Mouse (Mus musculus) frontal cortex, postnatal 14 days (tissue): ENCODE measurements around the gene Epb41.

Experiments
- DNase-seq, 2 experiments: peaks; one replicate each; pipeline ENCODE4 v3.0.0; 2022; ENCODE audit warnings: low spot score in 2 of 2

Gene Epb41

DNA sequence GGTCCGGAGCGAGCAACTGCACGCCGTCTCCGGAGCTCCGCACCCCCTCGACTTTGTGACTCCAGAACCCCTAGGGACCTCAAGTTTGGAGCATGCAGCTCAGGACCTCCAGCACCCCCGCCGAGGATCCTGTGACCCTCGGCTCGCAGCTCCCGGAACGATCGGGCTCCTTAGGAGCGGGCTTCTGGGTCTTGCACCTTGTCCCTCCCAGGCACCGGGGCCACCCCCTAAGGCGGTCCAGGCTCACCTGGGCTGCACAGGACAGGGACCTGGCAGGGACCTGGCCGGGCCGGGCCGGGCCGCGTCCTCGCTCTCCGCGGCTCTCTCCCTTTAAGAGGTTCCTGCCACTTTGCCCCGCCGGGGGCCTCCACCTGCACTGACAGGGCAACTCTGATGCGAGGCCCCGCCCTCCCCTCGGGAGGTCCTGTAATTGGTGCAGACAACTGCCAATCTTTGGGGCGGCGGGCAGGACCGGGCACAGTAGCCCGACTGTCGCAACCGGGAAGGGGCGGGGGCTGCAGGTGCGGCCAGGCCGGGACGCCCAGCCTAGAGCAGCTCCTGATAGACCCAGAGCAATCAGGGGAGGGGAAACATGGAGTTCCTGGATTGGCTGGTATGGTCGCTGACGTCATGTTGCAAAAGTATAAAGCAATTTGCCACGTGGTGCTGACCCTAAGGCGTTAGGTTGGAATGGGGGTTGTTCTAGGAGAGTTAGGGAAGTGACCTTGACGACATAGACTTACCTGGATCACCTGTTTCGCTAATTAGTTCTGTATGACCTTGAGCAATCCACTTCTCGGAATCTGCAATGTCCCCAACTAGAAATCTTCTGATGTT lies at the start of gene Epb41:
Gene Epb41, minus strand, starts transcription at position 389 of the 837 bp plus-strand sequence.
- peak; percentile 89 to 90 for DNase-seq

DNA sequence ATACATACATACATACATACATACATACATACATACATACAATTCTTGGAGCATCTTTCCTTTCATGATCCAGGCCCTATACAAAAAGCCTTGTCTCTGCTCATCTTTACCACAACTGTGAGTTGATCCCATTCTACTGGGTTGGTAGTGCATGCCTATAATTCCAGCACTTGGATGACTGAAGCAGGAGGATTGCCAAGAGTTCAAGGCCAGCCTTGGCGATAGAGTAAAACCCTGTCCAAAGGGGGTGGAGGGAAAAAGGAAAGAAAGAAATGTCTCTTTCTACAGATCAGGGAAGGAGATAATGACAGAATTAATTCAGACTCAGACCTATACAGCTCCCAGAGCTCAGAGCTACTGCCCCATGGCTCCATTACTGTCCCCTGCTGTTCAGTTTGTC lies 48.0 kb upstream of the Epb41 start:
- DNase-seq: no peak

DNA sequence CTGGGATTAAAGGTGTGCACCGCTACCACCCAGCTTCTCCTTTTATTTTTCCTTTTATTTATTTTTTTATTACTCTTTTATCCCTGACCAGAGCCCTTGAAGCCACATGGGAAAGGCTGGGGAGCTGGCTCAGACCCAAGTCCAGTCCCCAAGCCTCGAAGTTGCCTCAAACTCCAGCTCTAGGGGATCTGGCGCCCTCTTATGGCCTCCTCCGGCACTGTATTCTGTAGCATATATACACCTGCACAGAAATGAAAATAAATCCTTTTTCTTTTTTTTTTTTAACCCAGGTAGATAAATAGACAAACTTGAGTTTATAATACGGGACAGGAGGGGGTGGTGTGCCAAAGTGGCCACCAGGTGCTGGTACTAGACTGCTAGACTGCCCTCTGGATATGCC lies 46.6 kb upstream of the Epb41 start:
- no peak for DNase-seq

DNA sequence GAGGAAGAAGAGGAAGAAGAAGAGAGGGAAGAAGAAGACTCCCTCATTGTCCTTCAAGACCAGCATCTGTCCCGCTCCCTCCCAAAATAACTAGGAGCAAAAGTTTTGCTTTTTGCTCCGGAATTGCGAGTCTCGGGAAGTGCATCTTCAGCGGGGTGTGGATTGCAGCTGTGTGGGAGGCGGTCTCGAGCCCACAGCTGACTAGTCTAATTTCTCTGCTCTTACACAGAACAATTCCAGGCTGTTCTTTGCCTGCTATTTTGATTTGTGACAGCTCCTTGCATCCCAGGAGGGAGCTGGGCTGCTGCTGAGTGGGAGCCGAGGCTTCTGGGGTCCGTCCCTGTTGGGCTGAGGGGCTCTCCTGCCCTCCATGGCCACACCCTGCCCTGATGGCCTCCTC lies 44.4 kb upstream of the Epb41 start:
- no peak for DNase-seq

DNA sequence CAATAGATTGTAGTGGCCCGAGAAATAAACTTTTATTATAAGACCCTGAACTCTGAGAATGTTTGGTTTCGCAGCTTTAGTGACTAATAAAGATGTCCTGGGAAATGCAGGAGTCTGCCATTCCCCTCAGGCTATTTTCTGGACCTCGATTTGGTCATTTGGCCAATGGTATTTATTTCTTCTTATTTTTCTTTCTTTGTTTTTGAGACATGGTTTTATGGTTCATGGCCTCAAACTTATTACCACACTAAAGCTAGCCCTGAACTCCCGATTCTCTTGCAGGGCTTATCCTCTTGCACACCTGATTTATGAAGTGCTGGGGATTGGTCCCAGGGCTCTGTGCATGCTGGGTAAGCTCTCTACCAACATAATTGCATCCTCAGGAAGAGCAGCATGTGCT lies 41.2 kb upstream of the Epb41 start:
- DNase-seq: no peak

DNA sequence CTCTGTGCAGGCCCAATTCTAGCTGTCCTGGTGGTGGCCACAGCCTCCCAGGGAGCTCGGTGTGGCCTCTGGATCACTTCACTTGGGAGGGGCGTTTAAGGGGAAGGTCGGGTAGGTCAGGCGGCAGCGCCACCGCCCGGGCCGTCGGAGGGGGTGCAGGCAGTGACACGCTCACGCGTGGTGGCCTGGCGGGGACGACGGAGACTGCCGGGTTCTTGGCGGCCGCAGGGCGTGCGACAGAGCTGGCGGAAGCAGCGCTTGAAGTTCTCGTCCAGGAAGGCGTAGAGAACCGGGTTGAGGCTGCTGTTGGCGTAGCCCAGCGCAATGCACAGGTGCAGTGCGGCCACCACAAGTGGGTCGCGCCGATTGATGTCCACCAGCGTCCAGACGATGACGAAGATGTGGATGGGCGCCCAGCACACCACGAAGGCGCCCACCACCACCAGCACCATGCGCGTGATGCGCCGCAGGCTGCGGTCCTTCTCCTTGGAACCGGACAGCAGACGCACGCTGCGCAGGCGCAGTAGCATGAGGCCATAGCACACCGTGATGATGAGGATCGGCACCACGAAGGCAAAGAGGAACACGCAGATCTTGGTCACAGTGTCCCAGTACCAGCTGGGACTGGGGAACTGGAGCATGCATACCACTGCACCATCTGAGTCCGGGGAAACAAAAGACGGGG lies 38.4 kb upstream of the Epb41 start:
- DNase-seq: no peak

DNA sequence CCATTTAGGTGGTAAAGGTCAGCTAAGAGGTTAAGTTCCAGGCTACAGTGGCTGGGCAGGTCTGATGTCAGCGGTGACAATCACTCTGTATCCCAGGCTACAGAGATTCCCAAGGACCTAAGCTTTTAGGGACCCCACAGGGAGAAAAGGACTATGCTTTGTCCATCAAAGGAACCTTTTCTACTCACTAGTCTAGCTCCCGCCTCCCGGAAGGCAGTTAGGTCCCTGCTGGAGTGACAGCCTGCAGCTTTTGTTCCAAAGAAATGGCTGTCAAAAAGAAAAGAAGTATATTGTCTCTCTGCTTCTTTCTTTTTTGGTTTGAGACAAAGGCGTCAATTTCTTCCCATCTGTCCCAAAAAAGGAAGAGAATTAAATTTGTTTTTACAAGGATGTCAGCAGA lies 36.1 kb upstream of the Epb41 start:
- DNase-seq: no peak

DNA sequence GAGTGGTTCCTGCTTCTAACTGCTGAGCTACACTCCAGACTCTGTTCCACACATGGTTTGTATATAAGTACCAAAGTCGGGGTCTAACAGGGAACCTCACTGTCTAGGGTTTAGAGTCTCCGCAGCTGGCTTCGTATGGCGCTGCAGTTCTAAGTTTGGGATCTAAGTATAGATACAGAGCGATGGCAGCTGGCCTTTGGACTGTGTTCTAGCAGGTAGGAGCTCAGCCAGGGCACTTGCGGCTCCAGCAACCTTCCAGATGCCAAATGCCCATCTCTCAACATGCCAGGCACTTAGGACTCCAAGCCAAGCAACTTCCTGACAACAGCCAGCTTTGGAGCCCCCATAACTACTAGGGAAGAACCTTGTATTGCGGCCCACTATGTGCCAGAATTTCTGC lies 33.1 kb upstream of the Epb41 start:
- DNase-seq: no peak

DNA sequence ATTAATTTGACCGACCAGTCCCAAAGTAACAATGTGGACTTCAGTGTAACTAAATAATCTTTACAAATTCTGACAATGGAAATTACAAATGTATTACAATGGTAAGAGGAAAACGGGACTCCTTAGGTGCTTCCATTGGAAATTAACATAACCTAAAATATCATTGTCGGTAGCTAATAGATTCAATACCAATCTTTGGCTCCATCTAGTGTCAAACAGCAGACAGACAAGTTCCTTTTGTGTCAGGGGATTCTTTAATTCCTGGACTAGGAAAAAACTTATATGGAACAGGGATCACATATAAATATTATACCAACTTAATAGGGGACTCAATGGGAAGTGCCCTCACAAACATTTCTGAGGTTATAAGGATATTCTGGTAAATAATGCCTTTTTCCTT lies 26.0 kb upstream of the Epb41 start:
- DNase-seq: no peak

DNA sequence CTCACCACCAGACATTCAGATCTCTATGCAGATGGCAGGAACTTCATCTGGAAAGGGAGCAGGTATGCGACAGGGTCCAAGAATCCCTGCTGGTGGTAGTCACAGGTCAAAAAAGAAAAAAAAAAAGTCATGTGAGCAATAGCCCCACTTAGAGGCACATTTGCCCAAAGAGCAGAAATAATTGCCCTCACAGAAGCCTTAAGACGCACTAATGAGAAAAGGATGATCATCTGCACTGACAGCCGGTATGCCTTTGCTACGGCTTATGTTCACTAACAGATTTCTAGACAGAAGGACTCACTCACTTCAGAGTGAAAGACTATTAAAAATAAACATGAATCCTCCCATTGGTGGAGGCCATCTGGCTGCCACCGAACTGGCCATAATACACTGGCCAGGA lies 24.4 kb upstream of the Epb41 start:
- no peak for DNase-seq

DNA sequence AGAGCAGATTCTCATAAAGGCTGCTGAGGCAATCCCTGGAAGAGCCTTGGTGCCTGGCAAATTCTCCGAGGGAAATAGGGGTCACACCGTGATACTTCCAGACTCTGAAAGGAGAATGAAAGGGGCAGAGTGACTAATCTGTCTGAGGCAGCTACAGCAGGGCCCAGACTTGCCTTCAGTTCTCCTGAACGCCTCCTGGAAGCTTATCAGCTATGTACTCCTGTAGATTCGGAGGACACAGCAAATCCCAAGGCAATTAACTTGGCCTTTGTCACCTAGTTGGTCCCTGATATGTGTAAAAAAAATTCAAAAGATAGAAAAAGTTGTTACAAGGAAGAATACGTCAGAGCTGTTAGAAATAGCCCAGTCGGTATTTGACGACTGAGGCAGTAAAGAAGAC lies 19.9 kb upstream of the Epb41 start:
- no peak for DNase-seq

DNA sequence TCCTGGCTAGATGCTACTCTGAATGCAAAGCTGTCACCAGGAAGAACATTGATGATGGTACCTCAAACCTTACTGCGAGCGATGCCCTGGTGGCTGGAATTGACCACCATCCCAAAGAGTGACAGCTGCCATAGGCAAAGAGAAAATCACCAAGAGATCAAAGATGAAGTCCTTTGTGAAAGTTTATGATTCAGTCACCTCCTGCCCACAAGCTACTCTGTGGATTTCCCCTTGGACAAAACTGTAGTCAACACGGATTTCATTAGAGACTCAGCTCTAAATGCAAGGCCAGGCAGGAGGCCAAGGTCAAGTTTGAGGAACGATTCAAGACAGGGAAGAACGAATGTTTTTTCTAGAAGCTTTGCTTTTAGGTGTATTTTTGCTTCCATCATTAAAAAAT lies 18.8 kb upstream of the Epb41 start:
- no peak for DNase-seq

DNA sequence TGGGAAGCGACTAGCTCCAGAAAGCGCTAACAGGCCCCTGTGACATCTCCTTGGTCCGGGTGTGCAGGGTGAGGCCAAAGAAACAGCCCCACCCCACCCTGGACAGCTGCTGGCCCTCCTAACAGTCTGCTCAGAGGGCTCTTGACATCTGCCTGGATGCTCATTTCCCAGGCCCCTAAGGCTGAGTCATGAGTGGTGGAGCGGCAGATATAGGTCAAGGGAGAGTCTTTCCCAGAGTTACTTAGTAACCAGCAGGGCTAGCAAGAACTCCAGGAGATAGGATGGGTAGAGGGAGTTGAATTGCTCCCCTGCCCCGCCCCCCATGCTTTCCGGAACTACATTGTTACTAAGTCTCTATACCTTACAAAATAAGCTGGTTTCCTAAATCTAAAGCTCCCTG lies 18.0 kb upstream of the Epb41 start:
- no peak for DNase-seq

DNA sequence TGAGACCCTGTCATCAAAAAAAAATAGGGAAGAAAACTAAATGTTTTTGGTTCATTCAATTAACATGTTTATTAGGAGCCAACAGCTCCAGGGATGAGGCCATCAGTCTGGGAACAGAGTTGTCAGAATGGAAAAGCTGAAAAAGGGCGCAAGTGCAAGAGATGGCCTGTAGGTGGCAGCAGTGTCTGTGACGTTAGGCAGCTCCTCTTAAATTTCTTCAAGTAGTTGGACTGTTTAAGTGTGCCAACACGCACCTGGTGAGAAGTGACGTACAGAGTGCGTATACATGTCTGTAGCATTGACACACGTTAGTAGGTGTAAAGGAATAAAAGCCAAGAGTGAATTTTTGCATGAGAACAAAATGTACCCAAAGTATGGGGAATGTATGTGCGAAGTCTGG lies 13.8 kb upstream of the Epb41 start:
- peak in 1 of 2 experiments; percentile 51 for DNase-seq

DNA sequence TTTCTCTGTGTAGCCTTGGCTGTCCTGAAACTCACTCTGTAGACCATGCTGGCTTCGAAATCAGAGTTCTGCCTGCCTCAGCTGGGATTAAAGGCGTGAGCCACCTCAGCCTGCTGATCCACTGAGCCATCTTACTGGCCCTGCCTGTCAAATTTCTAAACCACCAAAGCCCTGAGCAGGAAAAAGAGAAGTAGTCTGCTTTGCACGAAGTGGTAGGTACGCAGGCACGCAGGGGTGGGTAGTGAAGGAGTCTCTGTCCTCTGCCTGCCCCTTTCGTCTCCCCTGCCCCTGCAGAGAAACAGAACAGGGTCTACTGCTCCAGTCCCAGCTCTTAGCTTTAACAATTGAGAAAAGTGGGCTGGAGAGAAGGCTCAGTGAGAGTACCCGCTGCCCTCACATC lies 10.0 kb upstream of the Epb41 start:
- no peak for DNase-seq

DNA sequence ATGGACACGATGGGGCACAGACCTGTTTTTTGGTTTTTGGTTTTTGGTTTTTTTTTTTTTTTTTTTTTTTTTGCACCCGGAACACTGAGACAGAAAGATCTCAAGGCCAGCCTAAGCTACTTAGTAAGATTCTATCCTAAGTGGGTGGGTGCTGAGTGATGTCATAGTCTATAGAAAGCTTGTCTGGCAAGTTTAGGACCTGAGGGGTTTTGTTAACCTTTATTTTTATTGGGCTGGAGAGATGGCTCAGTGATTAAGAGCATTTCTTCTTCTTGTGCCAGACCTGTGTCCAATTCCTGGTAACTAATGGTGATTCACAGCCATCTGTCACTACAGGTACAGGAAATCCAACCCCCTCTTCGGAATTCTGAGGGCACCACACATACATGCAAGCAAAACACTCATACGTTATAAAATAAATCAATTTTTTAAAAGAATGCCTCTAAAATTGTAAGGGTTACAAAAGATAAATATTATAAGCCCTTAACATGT lies 5.4 kb upstream of the Epb41 start:
- no peak for DNase-seq

DNA sequence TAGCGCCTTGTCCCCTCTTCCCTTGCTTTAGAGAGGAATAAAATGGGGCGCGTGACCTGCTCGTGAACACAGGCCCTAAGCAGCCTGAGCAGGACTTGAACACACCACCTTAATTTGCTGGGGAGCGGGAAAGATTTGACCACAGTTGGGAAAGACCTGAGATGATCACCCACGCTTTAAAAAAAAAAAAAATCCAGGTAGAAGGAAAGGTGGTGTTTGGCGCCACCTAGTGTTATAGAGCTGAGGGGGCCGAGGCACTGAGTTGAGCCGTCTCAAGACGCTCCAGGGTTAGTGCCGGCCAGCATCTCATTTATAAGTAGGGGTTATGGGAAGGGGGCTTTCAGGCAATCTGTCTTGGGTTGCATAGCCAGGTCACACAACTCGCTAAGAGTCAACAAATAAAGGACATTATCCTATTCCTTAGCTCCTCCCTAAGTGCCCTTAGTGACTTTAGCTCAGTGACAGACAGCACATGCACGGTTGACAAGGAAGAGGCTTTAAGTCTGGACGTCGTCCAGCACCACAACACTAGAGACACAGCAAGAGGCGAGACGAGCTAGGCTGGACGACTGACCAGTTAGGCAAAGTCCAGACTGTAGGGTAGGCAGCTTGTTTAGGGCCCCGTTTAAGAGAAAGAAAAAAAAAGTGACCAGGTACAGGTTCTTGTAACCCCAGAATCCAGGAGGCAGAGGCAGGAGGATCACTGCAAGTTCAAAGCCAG lies 4.6 kb upstream of the Epb41 start:
- DNase-seq: peak in 1 of 2 experiments; percentile 52

DNA sequence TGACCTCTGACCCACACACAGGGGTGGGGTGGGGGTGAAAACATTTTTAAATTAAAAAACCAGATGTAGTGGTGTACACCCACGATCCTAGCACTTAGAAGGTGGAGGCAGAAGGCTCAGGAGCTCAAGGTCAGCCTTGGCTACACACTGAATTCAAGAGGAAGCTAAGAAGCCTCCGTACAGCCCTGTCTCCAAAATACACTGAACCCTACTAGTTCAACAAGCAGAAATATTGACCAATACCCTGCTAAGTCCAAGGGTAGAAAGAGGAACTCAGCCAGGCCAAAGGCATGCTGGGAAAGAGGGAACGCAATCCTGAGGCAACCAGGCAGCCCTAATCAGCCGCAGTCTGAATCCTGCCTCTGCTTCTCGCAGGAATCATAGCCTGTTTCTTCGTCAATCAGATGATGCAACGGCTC lies 3.2 kb upstream of the Epb41 start:
- no peak for DNase-seq

DNA sequence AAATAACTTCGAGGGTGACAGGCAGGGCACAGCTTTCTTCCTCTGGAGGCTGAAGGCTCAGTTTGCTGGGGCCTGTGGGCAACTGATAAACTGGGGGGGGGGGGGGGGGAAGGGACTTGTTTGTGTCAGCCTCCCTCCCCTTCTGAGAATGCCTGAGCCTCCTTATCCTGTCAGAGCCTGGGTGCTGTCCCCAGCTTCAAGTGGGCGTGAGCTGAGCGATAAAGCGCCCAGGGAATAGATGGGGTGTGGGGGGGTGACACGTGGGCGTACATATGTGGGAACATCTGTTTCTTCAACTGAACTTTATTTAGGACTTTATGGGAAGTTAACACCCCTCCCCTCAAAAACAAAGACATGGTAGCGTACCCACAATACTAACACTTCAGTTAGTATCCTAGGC lies 2.3 kb upstream of the Epb41 start:
- DNase-seq: no peak

DNA sequence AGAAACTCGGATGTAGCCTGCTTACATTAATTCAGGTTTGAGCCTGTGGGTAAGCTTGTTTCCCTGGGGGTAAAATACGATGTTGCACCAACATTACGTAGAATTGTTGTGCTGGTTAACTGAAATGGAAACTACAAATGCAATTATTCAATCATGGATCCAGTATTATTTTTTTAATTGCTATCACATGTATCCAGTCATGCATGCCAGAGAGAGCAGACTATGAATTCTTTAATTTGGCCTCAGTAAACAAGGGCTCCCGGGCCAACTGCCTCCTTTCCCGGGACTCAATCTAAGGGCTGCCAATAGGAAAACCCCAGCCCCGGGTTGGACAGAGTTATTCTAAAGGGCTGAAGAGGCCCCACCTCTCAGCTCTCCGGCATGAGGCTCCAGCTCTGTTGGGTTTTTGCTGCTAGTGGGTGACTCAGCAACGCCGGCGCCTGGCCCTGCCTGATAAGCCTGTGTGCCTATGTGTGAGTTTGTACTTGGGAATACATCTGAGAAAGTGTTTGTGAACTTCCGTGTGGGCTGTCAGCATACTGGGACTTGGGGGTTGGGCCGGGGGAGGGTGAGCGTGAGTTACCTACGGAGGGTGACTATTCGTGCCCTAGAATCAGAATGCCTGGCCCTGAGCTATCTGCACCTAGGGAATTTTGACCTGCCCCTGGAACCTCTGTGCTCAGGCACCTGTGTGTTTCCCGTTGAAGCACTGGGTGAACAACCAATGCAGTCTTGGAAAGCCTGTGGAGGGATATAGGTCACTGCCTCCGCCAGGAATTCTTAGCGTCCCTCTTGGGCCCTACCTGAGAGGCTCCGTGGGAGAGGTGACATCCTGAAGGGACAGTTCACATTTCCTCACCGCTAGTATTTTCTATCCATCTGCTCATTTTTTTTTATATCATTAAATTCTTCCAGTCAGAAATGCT lies 1.6 kb upstream of the Epb41 start:
- DNase-seq: peak in 1 of 2 experiments; percentile 14

DNA sequence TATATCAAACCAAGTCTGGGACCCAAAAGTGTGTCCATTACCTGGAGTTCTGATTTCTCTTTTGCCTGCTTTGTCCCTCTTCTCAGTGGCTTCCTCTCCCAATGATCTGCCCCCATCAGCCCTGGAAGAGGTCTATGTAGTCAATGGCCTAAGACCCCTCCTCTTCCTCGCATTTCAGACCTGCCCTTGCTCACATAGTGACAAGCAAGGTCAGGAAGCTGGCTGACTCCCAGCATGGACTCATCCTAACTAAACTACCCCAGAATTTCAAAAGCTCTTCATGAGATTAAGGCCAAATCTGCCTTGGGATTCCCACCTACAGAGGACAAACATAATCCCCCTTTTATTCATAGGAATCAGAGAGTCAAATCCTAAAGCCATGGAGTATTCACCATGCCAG lies 675 bp upstream of the Epb41 start:
- no peak for DNase-seq
